Mouse (Mus musculus) kidney, postnatal 25 days (tissue): ENCODE results near the gene Stox1.
A peak's percentile ranks its signal among the peaks of the same experiment; 100 is the strongest.
"Not testable (repeated sequence)": the region's sequence is repeated elsewhere in the genome, so short reads cannot be mapped to it uniquely, and the experiment has no call there.

ENCODE experiments used
- DNase-seq, 2 experiments: peaks; one replicate each; pipeline ENCODE4 v3.0.0; 2021; ENCODE audit warnings: mixed read lengths in 2 of 2

Stox1 gene

DNA sequence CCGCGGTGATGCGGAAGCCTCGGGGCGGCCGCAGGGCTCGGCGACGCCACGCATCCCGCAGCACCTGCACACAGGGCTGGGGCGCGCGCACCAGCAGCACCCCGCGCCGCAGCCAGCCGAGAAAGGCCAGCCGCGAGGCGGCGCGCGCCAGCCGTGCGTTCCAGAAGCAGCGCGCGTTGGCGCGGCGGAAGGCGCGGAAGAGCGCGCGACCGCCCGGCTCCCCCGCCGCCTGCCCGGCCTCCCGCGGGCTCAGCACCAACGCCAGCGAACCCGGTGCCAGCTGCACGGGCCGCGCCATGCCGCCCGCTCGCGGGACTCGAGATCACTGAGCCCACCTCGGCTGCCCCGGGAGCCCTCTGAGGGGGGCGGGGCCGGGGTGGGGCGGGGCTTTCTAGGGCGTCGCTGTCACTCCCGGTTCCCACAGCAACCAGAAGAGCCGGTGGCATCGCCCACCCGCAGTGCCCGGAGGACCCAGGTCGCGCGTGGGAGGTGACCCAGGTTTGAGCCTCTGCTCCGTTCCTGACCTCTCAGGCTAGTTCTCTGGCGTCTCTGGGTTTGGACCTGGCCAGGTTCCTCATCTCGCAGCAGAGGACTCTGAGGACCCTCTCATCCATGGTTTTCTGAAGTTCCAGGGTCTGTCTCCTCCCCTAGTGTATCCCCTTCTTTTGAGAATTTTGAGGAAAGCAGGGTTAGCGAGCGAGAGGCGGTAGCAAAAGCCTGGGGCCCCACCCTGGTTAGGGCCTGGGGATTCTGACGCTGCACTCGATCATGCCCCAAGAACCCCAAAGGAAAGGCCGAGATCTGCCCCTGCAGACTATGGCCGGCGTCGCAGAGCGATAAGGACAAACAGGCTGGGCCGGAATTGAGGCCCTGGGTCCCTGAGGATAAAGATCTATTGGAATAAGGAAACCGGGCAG lies at the start of gene Stox1:
TSS of gene Stox1 (minus strand) at position 358 of the 917 bp plus-strand sequence.
- DNase-seq = peak; percentile 57 to 62

DNA sequence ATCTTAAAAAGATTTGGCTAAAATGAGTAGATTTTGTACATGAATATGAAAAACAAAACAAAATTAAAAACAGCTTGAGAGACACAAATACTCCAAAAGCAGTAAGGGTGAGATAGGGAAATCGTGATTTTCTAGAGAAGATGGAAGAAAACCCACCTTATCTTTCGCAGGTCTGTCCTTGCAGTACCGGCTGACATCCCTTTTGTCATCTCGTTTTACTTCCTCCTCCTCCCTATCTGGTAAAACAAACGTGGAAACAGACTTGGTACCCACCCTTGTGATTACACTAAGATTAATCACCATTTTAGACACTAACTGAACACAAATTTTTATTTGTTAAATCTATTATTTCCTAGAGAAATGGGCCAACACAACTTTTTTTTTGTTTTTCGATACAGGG lies 24.9 kb upstream of the Stox1 start:
- DNase-seq = no peak

DNA sequence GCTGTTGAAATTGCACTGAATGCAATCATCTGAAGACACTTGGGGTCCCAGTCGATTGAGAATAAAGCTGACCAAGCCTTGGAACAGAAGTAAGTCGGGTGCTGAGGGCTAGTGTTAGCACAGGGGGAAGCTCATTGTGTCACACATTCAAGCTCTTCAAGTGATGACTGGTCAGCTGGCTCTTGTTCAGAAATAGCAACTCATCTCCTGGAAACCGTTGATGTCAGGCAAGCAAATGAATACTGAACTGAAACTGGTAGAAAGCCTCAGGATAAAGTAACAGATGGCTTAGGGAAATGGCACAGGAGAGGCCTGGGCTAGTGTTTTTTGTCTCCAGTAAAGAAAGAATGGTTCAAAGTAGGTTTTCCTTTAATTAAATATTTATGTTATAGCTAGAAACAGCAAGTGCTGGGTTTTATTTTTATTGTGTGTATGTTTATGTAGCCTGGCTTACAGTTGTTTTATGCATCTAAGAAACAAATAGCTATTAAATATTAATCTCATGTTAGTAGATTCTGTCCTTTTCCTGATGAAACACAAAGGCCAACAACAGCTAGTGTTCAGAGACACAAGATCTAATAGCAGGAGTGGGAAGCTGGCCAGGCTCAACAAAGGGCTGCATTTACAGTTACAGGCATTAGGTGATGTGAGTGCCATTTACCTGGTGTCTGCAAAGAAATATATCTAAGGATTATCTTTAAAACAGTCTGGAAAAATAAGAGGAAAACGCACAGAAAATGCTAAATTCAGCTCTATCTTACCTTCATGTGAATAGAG lies 14.2 kb upstream of the Stox1 start:
- no peak for DNase-seq

DNA sequence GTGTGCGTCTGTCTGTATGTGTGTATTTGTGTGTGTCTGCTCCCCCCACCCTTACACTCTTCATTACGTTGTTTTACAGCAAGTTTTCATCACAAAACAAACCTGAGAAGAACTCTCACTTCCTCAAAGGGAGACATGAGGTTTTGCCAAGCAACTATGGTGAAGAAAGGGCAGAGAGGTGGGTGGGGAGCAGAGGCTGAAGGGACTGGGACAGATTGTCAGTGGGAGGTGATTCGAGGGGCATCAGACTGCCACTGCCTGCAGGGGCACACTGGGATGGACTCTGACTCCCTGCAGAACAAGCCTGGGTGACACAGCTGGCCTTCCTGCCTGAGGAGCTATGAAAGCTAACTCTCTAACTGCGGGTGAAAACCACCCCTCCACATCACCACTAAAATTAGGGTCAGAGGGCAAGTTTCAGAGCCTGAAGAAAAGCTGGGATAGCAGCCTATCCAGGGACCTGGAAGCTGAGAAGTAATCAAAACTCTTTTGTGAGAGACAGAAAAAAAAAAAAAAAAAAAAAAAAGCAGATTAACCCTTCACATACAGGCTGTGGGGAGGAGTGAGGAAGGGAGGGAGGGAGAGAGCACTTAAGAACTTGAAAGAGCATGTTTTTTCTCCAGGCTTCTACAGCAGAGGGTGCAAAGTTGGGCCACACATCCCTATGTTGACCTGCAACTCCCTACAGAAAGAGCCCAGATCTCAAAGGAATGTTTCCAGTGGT lies 11.2 kb upstream of the Stox1 start:
- DNase-seq = no peak

DNA sequence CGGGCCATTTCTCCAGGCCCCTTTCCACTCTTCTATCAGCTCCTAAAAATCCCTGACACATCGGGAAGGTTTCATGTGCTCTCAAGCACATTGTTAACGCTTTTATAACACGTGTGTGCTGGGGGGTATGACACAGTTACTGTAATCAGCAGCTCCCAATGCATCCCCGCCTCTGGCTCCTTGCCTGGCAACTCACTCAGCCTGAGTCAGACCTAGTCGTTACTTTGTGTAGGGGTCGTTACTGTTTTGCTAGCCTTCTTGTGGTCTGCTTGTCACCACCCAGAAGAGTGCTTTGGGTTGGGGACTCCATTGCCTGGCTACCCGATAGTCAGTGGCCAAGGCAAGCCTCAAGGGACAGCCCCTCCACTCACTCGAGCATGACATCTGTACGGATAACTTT lies 4.9 kb upstream of the Stox1 start:
- DNase-seq = no peak

DNA sequence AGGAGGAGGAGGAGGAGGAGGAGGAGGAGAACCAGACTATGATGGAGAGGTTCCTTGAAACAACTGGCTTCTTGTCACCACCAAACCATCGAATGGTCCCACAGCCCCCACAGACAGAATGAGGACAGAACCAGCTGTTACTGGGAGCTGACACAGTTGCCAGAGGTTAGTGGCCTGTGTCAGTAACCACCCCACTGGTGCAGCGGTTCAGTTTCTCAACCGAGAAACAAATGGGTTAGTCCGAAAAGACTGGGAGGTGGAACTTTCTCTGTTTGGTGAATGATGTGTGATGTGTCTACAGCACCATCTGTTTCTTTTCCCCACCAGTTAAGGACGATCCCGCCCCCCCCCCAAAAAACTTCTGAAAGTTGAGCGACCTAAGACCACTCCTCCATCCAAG lies 992 bp downstream of the Stox1 start:
- no peak for DNase-seq

DNA sequence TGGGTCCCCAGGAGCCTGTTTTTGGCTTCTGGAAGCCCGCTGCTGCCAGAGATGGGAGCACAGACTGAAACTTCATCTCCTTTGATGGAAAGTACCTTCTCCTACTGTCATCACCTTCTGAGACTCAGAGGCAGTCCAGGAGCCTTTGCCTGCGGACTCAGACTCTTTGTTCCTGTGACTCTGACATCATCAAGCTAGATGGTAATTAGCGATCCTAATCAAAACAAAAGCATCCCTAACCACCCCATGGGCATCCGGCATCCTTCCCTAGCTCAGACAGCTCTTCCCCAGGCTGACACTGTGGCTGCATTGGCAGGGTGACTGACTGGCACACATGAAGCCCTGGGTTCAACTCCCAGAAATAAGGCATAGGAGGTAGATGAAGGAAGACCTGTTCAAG lies 3.2 kb downstream of the Stox1 start:
- no peak for DNase-seq

DNA sequence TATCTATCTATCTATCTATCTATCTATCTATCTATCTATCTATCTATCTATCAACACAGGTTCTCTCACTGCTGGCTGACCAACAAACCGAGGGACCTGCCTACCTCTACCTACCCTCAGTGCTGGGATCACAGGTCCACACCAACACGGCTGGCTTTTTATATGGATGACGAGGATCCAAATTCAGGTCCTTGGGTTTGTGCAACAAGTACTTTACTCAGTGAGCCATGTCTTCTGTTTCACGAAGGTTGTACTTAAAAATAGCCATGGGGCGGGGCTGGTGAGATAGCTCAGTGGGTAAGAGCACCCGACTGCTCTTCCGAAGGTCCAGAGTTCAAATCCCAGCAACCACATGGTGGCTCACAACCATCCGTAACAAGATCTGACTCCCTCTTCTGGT lies 5.4 kb downstream of the Stox1 start:
- DNase-seq = not testable (repeated sequence)

DNA sequence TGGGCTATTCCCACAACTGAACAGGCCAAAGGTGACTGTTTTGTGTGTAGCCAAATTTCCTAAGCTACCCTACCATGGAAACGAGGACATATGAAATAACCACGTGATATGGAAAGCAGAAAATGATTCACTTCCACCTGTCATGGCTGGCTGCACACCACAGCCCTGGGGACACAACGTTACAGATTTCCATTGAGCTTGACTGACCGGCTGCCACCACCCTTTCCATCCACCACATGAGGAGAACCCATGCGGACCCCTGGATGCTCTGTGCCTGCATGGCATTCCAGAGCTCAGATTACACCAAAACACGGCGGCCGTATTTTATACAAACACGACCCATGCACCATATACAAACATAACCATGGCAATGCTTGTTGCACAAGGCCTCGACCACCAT lies 12.5 kb downstream of the Stox1 start:
- no peak for DNase-seq

DNA sequence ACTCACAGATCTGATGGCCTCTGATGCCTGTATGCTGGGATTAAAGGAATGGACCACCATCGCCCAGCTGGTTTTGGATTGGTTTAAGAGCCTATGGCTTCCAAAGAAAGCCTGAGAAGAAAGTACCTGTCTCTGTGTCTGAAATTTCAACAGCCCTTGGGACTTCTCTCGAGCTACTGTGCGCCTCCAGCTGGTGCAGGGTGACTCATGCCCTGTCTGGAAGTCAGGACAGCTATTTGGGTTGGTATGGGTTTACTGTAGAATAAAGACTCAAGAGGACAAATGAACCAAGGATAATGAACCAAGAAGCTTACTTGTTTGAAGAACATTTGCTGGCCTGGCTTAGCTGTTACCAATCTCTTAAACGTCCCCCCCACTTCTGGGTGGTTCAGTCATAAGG lies 22.3 kb downstream of the Stox1 start:
- DNase-seq = no peak

DNA sequence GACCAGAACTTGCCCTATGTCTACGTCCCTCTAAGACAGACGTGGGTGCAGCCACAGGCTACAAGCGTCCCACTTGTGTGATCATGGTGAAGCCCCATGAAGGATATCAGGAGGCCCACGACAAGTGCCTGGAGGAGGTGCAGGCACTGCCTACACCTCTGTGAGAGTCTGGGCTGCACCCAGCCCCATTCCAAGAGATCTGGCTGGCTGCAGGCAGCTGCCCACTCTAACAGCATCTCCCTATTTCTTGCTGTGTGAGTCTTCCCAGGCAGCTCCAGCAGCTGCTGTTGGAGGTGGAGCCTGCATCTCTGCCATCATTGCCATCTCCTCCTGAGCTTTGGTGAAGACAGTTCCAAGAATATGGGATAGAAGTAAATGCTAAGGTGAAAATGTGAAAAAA lies 23.5 kb downstream of the Stox1 start:
- DNase-seq = no peak

DNA sequence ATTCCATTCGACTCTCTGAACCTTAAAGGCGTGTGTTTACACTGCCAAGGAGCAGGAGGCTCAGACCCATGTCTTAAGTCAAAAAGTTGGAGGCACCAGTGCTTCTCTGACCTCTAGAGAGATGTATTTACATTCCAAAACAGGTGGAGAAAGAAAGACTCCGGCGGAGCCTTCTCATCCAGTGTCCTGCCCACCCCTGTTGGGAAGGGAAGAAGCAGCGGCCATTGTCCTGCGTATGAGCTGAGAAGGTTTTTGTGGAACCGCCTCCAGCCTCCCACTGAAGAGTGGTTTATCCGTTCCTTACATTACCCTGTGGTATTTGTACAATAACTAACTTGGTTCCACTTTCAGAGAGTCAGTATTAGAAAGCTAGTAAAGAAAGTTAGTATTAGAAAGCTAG lies 33.2 kb downstream of the Stox1 start:
- DNase-seq = no peak

DNA sequence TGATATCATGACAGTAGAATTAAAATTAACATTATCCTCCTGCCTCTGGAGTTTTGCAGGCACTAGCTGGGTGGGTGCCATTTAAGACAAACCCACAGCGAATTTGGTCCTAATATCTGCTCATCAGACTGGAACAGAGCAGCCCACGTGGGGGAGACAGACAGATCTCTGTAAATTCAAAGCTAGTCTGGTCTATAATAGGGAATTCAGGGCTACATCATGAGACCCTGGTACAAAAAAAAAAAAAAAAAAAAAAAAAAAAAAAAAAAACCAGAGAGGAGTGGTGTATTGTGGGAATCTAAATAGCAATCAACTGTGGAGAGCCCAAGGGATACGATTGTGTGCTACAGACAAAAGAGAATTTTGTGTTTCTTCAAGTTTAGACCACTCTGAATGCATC lies 33.7 kb downstream of the Stox1 start:
- no peak for DNase-seq

DNA sequence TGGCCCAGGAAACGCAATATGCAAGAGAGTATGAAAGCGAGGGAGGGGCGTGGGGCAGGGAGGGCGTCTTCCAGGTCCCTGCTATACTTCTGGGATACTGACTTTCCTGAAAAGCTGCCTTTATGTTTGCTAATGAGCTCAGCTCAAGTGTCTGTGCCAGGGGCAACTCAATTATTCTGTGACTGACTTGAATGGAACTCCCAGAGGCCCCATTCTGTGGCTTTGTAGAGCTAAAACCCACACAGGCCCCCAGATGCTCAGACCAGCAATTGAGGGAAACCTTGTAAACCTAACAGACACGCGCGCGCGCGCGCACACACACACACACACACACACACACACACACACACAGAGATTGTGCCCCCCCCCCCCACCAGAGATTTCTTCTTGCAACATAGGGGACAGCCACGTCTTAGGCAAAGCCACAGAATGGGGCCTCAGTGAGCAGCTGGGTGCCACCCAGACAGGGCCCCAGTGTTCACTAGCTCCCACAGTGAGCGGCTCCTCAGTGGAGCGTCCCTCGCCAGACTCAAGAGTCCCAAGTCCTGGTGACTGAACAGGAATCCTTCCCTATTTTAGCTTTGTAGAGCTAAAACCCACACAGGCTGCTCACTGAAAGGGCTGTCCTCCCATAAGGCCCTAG lies 38.8 kb downstream of the Stox1 start:
- no peak for DNase-seq

DNA sequence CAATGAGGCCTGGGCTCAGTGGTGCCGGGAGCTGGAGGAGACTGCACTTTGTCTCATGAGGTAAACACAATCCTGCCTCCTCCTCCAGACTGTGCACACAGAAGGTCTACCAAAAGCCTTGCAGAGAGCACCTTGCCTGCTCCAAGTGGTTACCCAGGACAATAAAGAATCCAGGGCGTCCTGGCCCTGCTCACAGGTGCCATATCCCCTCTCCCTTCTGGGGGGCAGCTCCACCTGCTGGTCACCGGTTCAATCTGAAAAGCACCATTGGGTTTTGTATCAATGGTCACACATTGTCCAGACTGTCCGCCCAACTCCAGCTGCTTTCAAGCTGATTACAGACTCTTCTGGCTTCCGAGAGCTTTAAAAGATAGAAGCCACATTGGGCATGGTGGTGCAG lies 42.9 kb downstream of the Stox1 start:
- DNase-seq = peak; percentile 60 to 64

DNA sequence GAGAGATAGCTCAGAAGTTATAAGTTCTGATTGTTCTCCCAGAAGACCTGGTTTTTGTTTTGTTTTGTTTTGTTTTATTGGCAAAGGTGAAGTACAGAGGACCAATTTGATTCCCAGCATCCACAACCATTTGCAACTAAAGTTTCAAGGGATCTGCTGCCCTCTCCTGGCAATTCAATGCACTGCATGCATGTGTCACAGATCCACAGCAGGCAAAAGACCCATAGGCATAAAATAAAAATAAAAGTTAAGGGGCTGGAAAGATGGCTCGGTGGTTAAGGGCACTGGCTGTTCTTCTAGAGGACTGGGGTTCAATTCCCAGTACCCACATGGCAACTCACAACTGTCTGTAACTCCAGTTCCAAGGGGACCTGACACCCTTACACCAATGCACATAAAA lies 46.1 kb downstream of the Stox1 start:
- no peak for DNase-seq

DNA sequence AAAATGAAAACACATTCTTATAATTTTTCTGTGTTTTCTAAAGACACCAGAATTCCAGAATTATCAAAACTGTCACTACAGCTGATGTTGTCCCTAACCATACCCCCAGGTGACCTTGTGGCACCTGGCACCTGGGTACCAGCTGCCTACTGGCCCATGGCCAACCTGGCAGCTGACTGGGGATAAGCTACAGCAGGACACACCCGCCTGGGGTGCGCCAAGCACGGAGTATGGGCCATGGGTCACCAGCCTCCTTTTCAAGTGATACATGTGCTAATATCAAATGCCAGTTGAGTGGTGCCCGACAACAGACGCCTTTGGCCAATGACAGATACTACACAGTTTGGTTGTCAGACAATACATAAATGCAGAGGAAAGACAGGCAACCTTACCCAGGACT lies 48.6 kb downstream of the Stox1 start:
- DNase-seq = no peak

DNA sequence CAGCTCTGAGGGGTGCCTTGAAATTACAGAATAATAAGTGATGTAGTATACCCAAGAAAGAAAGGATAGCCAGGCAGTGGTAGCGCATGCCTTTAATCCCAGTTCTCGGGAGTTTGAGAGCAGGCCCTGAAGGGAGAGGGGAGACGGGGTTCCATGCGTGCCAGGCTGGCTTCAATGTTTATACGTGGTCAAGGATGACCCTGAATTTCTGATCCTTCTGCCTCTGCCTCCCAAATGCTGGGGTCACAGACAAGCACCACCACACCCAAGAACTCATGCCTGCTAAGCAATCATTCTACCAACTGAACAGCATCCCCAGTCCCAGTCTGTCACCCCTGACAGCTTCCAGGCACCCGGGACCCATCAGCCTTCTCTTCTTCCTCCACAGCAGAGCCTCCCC lies 49.7 kb downstream of the Stox1 start:
- DNase-seq = no peak

DNA sequence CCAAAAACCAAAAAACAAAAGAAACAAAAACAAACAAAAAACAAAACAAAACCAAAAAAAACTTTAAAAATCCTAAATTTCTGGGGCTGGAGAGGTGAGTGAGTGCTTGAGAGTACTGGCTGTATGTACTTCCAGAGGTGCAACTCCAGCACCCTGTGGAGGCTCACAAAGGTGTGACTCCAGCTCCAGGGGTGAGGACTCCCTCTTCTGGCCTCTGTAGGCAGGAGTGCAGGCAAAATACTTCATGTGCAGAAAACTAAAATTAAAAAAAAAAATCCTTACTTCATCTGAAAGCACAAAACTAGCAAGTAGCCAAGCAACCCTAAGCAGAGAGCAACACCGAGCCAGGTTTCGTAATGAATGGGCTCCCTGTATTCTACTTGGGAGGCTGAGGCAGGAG lies 53.6 kb downstream of the Stox1 start:
- no peak for DNase-seq

DNA sequence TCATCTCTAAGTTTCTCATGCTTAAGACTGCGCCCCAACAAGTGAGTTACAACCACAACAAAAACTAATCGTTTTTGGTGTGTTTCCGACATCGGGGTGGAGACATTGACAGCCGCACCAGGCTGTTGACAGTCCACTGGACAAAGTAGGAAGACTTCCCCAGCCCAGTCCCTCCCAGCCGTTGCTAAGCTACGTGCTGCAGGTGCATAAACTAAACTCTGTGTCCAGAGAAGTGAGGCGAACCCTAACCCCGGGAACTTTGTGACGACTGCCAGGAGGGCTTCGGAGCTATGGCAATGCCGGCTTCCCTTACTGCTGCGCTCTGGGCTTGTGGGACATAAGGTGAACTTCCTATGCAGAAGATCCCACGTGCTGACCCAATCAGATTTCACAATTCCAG lies 56.7 kb downstream of the Stox1 start:
- DNase-seq = no peak

DNA sequence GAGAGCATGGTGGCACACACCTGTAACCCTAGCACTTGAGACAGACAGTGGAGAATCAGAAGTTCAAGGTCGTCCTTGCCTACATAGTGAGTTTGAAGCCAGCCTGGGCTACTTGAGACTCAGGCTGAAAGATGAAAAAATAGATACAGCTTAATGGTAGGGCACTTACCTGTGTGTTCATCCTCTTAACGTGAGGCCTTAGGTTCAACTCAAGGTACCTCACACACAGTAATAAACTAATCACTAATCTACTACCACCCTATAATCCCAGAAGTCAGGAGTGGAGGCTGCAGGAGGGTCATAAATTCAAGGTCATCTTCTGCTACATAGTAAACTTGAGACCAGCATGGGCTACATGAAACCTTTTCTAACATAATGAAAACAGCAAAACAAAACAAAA lies 57.5 kb downstream of the Stox1 start:
- no peak for DNase-seq

DNA sequence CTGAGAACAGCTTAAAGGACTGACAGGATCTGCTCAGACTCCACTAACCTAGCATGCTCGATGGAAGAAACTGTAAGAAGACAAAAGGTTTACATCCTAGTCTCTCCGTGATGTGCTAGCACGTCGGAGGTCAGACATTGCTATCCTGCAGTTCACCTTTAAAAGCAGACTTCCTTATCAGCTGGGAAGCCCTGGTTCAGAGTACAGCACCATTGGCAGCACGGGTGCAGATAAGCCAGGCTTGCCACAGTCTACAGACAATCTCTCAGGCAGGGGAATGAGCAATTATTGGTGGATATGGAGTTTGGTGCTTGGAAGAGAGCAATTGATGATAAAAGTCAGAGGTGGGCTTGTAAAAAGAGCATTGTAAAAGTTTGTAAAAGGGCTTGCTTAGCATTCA lies 57.9 kb downstream of the Stox1 start:
- no peak for DNase-seq

DNA sequence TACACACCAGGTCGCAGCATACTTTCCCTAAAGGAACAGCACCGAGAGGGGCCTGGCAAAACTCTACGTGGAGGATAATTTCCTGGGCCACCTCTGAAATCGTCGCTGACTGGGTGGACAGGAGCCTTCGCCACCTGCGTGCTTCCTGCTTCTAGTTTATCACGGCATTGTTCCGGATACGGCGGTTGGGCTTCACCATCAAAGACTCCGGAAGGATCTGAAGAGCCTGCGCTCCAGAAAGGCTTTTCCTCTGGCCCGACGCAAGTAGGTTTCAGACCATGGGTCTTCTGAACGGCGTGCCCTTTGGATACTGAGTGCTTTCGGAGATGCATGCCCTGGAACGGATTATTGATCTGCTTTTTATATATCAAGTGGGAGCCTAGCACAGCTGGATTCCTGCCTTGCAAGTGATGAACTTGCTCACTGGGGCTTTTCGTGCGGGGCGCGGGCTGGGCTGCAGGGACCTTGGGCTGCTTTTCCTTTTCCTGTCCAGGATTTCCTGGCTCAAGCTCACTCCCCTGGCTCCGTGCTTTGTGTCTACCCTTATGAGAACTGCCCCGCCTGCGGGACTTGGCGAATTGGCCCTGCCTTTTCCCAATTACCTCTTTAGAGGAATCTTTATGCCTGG lies 60.9 kb downstream of the Stox1 start:
- peak; percentile 72 to 82 for DNase-seq
